Mouse (Mus musculus) MEL (cell line): ENCODE measurements around the gene Oip5. TPM values are rescaled to one million over a fixed set of nuclear protein-coding genes. Genes with fewer than 3 reads are reported as not detected.

Experiments used
- DNase-seq: peaks from one replicate; pipeline ENCODE4 v3.0.0; 2011; ENCODE audit warnings: low read depth, low spot score
- H3K27ac ChIP-seq: 2 replicates; pipeline ENCODE4 v1.5.1; 2012; ENCODE audit warnings: low read depth, mild to moderate bottlenecking, control low read depth, low read length, moderate library complexity; ENCODE audit not compliant: control insufficient read depth
- H3K27me3 ChIP-seq, 2 experiments: fragments of 150-350 bp in 1 of 2; sonication (generic) in 1 of 2; 2 replicates each; pipeline ENCODE4 v1.6.1; 2012; ENCODE audit warnings: low read length in 2 of 2, mild to moderate bottlenecking in 2 of 2, improper control_type of control experiment in 1 of 2, moderate library complexity in 1 of 2; ENCODE audit not compliant: insufficient read depth in 2 of 2, control insufficient read depth in 1 of 2
- H3K36me3 ChIP-seq, 2 experiments: 2 replicates each; pipeline ENCODE4 v1.6.1; 2012 to 2014; ENCODE audit warnings: low read length in 2 of 2, improper control_type of control experiment in 1 of 2, inconsistent platforms in 1 of 2, mild to moderate bottlenecking in 1 of 2; ENCODE audit not compliant: insufficient read depth in 2 of 2, control insufficient read depth in 1 of 2
- H3K4me1 ChIP-seq, 2 experiments: fragments of 150-350 bp in 1 of 2; sonication (generic) in 1 of 2; 2 replicates each; pipeline ENCODE4 v1.6.1; 2012; ENCODE audit warnings: low read length in 2 of 2, improper control_type of control experiment in 1 of 2, mild to moderate bottlenecking in 1 of 2; ENCODE audit not compliant: insufficient read depth in 2 of 2, control insufficient read depth in 1 of 2
- H3K4me3 ChIP-seq, 2 experiments: fragments of 150-350 bp in 1 of 2; sonication (generic) in 1 of 2; 2 replicates each; pipeline ENCODE4 v1.5.1; 2012; ENCODE audit warnings: low read depth in 2 of 2, low read length in 2 of 2, mild to moderate bottlenecking in 2 of 2, moderate library complexity in 2 of 2, control low read depth in 1 of 2, improper control_type of control experiment in 1 of 2; ENCODE audit not compliant: control insufficient read depth in 1 of 2, insufficient read depth in 1 of 2
- H3K79me2 ChIP-seq: 2 replicates; pipeline ENCODE4 v1.6.1; 2012; ENCODE audit warnings: mild to moderate bottlenecking, low read length, moderate library complexity; ENCODE audit not compliant: control insufficient read depth, poor library complexity, insufficient read depth
- H3K9ac ChIP-seq: 2 replicates; pipeline ENCODE4 v1.6.1; 2012; ENCODE audit warnings: low read depth, mild to moderate bottlenecking, control low read depth, low read length, moderate library complexity; ENCODE audit not compliant: control insufficient read depth, poor library complexity, severe bottlenecking
- H3K9me3 ChIP-seq: fragments of 150-350 bp; sonication (generic); replicated peaks from 2 replicates; pipeline ENCODE4 v1.6.1; 2012; ENCODE audit warnings: mild to moderate bottlenecking, low read length, improper control_type of control experiment, moderate library complexity; ENCODE audit not compliant: insufficient read depth
- BHLHE40 ChIP-seq: IDR thresholded peaks from 2 replicates; pipeline ENCODE4 v1.6.1; 2012; ENCODE audit warnings: low read depth, mild to moderate bottlenecking, inconsistent platforms, low read length, improper control_type of control experiment, borderline replicate concordance
- CHD2 ChIP-seq: IDR thresholded peaks from 2 replicates; pipeline ENCODE4 v1.6.1; 2011; ENCODE audit warnings: low read length, improper control_type of control experiment
- CTCF ChIP-seq, 3 experiments: IDR thresholded peaks in 2 of 3; conservative IDR thresholded peaks in 1 of 3; 2 replicates each; pipeline ENCODE4 v1.5.1; 2011 to 2012; ENCODE audit warnings: low read length in 3 of 3, low read depth in 2 of 3, mild to moderate bottlenecking in 2 of 3, improper control_type of control experiment in 1 of 3, inconsistent platforms in 1 of 3, mixed read lengths in 1 of 3, moderate library complexity in 1 of 3; ENCODE audit not compliant: control insufficient read depth in 1 of 3, insufficient read depth in 1 of 3, poor library complexity in 1 of 3, severe bottlenecking in 1 of 3
- E2F4 ChIP-seq: IDR thresholded peaks from 2 replicates; pipeline ENCODE4 v1.6.1; 2011; ENCODE audit warnings: low read depth, low read length, improper control_type of control experiment, borderline replicate concordance
- ELF1 ChIP-seq: IDR thresholded peaks from 2 replicates; pipeline ENCODE4 v1.6.1; 2014; ENCODE audit warnings: low read depth, mild to moderate bottlenecking, inconsistent platforms, low read length, improper control_type of control experiment, moderate library complexity
- EP300 ChIP-seq, 2 experiments: IDR thresholded peaks; 2 replicates each; pipeline ENCODE4 v1.6.1; 2011; ENCODE audit warnings: improper control_type of control experiment in 2 of 2, low read length in 2 of 2, low read depth in 1 of 2, mild to moderate bottlenecking in 1 of 2
- ETS1 ChIP-seq: IDR thresholded peaks from 2 replicates; pipeline ENCODE4 v1.6.1; 2012; ENCODE audit warnings: low read depth, mild to moderate bottlenecking, inconsistent platforms, low read length, improper control_type of control experiment, moderate library complexity
- GATA1 ChIP-seq: IDR thresholded peaks from 2 replicates; pipeline ENCODE4 v1.6.1; 2011; ENCODE audit warnings: low read depth, low read length, improper control_type of control experiment
- HCFC1 ChIP-seq: IDR thresholded peaks from 2 replicates; pipeline ENCODE4 v1.6.1; 2012; ENCODE audit warnings: low read depth, mild to moderate bottlenecking, inconsistent platforms, low read length, improper control_type of control experiment, moderate library complexity
- JUND ChIP-seq: IDR thresholded peaks from 2 replicates; pipeline ENCODE4 v1.6.1; 2011; ENCODE audit warnings: low read depth, mild to moderate bottlenecking, improper control_type of control experiment, low read length
- MAX ChIP-seq: IDR thresholded peaks from 2 replicates; pipeline ENCODE4 v1.6.1; 2011; ENCODE audit warnings: low read length, improper control_type of control experiment
- MAZ ChIP-seq: IDR thresholded peaks from 2 replicates; pipeline ENCODE4 v1.6.1; 2012; ENCODE audit warnings: low read depth, mild to moderate bottlenecking, inconsistent platforms, low read length, improper control_type of control experiment
- MEF2A ChIP-seq: IDR thresholded peaks from 2 replicates; pipeline ENCODE4 v1.6.1; 2014; ENCODE audit warnings: low read depth, mild to moderate bottlenecking, inconsistent platforms, low read length, improper control_type of control experiment; ENCODE audit not compliant: poor library complexity, insufficient replicate concordance, severe bottlenecking; ENCODE audit errors: extremely low read depth
- MXI1 ChIP-seq: IDR thresholded peaks from 2 replicates; pipeline ENCODE4 v1.6.1; 2011; ENCODE audit warnings: mild to moderate bottlenecking, low read depth, low read length, improper control_type of control experiment
- MYB ChIP-seq: IDR thresholded peaks from 2 replicates; pipeline ENCODE4 v1.6.1; 2011; ENCODE audit warnings: mild to moderate bottlenecking, low read depth, low read length, improper control_type of control experiment
- MYC ChIP-seq: IDR thresholded peaks from 2 replicates; pipeline ENCODE4 v1.6.1; 2011; ENCODE audit warnings: low read depth, mild to moderate bottlenecking, low read length, improper control_type of control experiment, moderate library complexity
- NELFE ChIP-seq: IDR thresholded peaks from 2 replicates; pipeline ENCODE4 v1.6.1; 2011; ENCODE audit warnings: low read depth, low read length, improper control_type of control experiment
- NRF1 ChIP-seq: IDR thresholded peaks from 2 replicates; pipeline ENCODE4 v1.6.1; 2014; ENCODE audit warnings: low read depth, mild to moderate bottlenecking, inconsistent platforms, low read length, improper control_type of control experiment, moderate library complexity; ENCODE audit not compliant: poor library complexity, insufficient read depth, severe bottlenecking
- POLR2A ChIP-seq, 2 experiments: IDR thresholded peaks; 2 replicates each; pipeline ENCODE4 v1.6.1; 2011 to 2012; ENCODE audit warnings: low read length in 2 of 2, mild to moderate bottlenecking in 2 of 2, control low read depth in 1 of 2, improper control_type of control experiment in 1 of 2, low read depth in 1 of 2, moderate library complexity in 1 of 2; ENCODE audit not compliant: control insufficient read depth in 1 of 2, insufficient read depth in 1 of 2, poor library complexity in 1 of 2
- POLR2AphosphoS5 ChIP-seq: IDR thresholded peaks from 2 replicates; pipeline ENCODE4 v1.6.1; 2012; ENCODE audit warnings: low read depth, borderline replicate concordance, mild to moderate bottlenecking, inconsistent platforms, low read length, moderate library complexity, mixed read lengths
- RAD21 ChIP-seq: IDR thresholded peaks from 2 replicates; pipeline ENCODE4 v1.6.1; 2011; ENCODE audit warnings: mild to moderate bottlenecking, low read depth, low read length, improper control_type of control experiment
- RCOR1 ChIP-seq: IDR thresholded peaks from 2 replicates; pipeline ENCODE4 v1.6.1; 2012; ENCODE audit warnings: low read depth, mild to moderate bottlenecking, inconsistent platforms, low read length, improper control_type of control experiment
- SIN3A ChIP-seq: IDR thresholded peaks from 2 replicates; pipeline ENCODE4 v1.6.1; 2012; ENCODE audit warnings: low read length, improper control_type of control experiment, inconsistent platforms
- TAL1 ChIP-seq: IDR thresholded peaks from 2 replicates; pipeline ENCODE4 v1.6.1; 2012; ENCODE audit warnings: mild to moderate bottlenecking, inconsistent platforms, low read length, moderate library complexity, mixed read lengths
- TBP ChIP-seq: IDR thresholded peaks from 2 replicates; pipeline ENCODE4 v1.8.0; 2011; ENCODE audit warnings: low read depth, low read length, improper control_type of control experiment
- TCF12 ChIP-seq: IDR thresholded peaks from 2 replicates; pipeline ENCODE4 v1.6.1; 2014; ENCODE audit warnings: low read depth, mild to moderate bottlenecking, inconsistent platforms, low read length, improper control_type of control experiment, moderate library complexity
- USF2 ChIP-seq, 2 experiments: IDR thresholded peaks; 2 replicates each; pipeline ENCODE4 v1.6.1; 2011 to 2012; ENCODE audit warnings: improper control_type of control experiment in 2 of 2, low read length in 2 of 2, borderline replicate concordance in 1 of 2, inconsistent platforms in 1 of 2, low read depth in 1 of 2, mild to moderate bottlenecking in 1 of 2; ENCODE audit not compliant: insufficient read depth in 1 of 2
- ZC3H11A ChIP-seq: IDR thresholded peaks from 2 replicates; pipeline ENCODE4 v1.6.1; 2012; ENCODE audit warnings: low read depth, mild to moderate bottlenecking, inconsistent platforms, low read length, improper control_type of control experiment
- ZKSCAN1 ChIP-seq: IDR thresholded peaks from 2 replicates; pipeline ENCODE4 v1.6.1; 2012; ENCODE audit warnings: low read depth, mild to moderate bottlenecking, inconsistent platforms, low read length, improper control_type of control experiment, moderate library complexity
- polyA plus RNA-seq, 2 experiments: library from polyadenylated mRNA; stranded (reverse) in 1 of 2; unstranded in 1 of 2; fragments of >175 nt in 1 of 2; fragments of >200 nt in 1 of 2; gene quantifications; 2 replicates each; pipeline versions ENCODE4 v1.2.1 to v1.2.4; 2012; ENCODE audit warnings: low replicate concordance in 2 of 2, low read depth in 1 of 2; ENCODE audit not compliant: insufficient read length in 2 of 2, insufficient read depth in 1 of 2, missing spikeins in 1 of 2
- total RNA-seq: library from RNA; depleted of rRNA; stranded (reverse); fragments of 300-350 nt; gene quantifications from 2 replicates; pipeline ENCODE4 v1.2.3, GENCODE M21; 2012

The Oip5 gene
- total and polyA plus RNA-seq, 3 experiments, result 18.1 to 29.6 TPM; not detected in 1

DNA sequence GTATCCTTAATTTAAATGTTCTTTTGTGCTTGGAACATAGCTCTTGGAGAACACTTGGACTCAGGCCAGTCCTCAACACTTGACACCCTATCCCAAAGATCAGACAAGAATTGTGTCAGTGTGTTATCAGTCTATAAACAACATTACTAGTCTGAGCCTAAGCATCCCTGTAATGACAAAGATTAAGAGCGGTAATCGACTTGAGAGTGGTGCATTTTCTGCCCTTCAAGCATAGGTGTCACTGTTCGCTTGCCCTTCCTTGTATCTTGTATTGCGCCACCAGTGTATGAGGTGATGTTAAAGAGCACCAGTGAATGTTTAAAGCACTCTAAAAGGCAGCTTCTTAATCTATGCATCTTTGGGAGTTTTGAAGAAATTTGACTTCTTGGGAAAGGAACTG is 11.2 kb downstream of the Oip5 start (continued):
- peak; percentile 48 to 50; a peak in 2 of 4 replicates for TF ChIP-seq EP300 (IDR thresholded peaks at IDR 0.05; ENCODE audit: low read depth in 1 of 2, low read length in 2 of 2)
- TF ChIP-seq MAZ, result no peak
- no peak for TF ChIP-seq ELF1
- no peak for TF ChIP-seq JUND
- TF ChIP-seq ETS1, result peak; percentile 35; the same call in 1 of the 2 replicates
- TF ChIP-seq POLR2A (IDR thresholded peaks at IDR 0.05; ENCODE audit: control insufficient read depth in 1 of 2, insufficient read depth in 1 of 2, low read depth in 1 of 2, low read length in 2 of 2, poor library complexity in 1 of 2), result no peak
- no peak for TF ChIP-seq E2F4
- TF ChIP-seq BHLHE40, result no peak
- no peak for TF ChIP-seq MYC
- TF ChIP-seq USF2 (IDR thresholded peaks at IDR 0.05; ENCODE audit: borderline replicate concordance in 1 of 2, insufficient read depth in 1 of 2, low read depth in 1 of 2, low read length in 2 of 2), result no peak
- peak; percentile 74 for TF ChIP-seq GATA1
- TF ChIP-seq TBP, result no peak
- no peak for TF ChIP-seq CTCF (IDR thresholded peaks at IDR 0.05 in 2 of 3, conservative IDR thresholded peaks at IDR 0.05 in 1 of 3; ENCODE audit: control insufficient read depth in 1 of 3, insufficient read depth in 1 of 3, low read depth in 2 of 3, low read length in 3 of 3, poor library complexity in 1 of 3, severe bottlenecking in 1 of 3)
- TF ChIP-seq RCOR1, result 0 out of 2 replicates have a peak, but pooled peaks have one; percentile 21
- TF ChIP-seq SIN3A, result no peak
- TF ChIP-seq RAD21, result no peak
- no peak for TF ChIP-seq NELFE
- TF ChIP-seq CHD2, result no peak
- no peak for TF ChIP-seq HCFC1
- no peak for TF ChIP-seq ZKSCAN1
- peak; percentile 44 for TF ChIP-seq TAL1
- 0 out of 2 replicates have a peak, but pooled peaks have one; percentile 31 for TF ChIP-seq MXI1
- no peak for TF ChIP-seq POLR2AphosphoS5

DNA sequence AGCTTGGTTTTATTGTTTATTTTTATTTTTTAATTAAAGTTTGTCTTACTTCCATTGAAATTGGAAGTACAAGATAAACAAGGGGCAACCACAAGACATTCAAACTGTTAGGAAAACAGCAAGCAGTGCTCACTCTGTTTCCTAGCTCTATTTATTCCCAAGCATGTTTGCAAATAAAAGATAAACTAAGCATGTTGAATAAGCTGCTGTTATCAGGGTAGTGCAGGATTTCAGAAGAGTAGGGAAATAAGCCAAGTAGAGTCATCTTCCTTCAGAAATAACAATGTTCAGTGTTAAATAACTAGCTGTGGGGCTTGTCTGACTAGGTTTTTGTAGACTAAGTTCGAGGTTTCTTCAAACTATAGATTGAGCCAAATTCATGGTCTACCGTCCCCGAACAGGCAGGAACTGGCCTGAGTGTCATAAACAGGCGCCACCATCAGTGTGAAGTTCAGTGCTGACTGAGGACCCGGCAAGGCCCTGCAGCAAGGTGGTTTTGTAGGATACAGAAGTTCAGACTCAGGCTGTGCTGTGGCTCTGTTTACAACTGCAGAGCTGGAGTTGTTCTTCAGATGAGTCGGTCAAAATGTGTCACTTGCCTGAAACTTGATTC is 12.8 kb downstream of the Oip5 start:
- H3K36me3 ChIP-seq, result peaks cover 29 to 58% of the 10 kb centered on the region in 2 experiments
- no peaks in the 10 kb centered on the region for H3K27me3 ChIP-seq
- H3K4me3 ChIP-seq, result no peak overlapping the region
- no peak overlapping the region; the same call in 1 of the 2 replicates for H3K9ac ChIP-seq
- H3K9me3 ChIP-seq, result no peaks in the 10 kb centered on the region
- H3K4me1 ChIP-seq, result peaks cover 24 to 34% of the 10 kb centered on the region in 2 experiments
- no peak for TF ChIP-seq TBP
- TF ChIP-seq EP300 (IDR thresholded peaks at IDR 0.05; ENCODE audit: low read depth in 1 of 2, low read length in 2 of 2), result peak; percentile 93 to 94
- peak; percentile 94 for TF ChIP-seq RCOR1
- TF ChIP-seq MYB, result 0 out of 2 replicates have a peak, but pooled peaks have one; percentile 34
- TF ChIP-seq NELFE, result no peak
- TF ChIP-seq E2F4, result no peak
- TF ChIP-seq MYC, result peak; percentile 38; the same call in 1 of the 2 replicates
- TF ChIP-seq MEF2A, result peak; percentile 42; the same call in 1 of the 2 replicates
- no peak for TF ChIP-seq NRF1
- no peak for TF ChIP-seq JUND
- TF ChIP-seq SIN3A, result peak; percentile 83
- peak; percentile 95 for TF ChIP-seq TAL1
- TF ChIP-seq ETS1, result peak; percentile 90
- TF ChIP-seq MAX, result peak; percentile 49; the same call in 1 of the 2 replicates
- TF ChIP-seq MXI1, result peak; percentile 43
- TF ChIP-seq RAD21, result no peak
- peak; percentile 95 for TF ChIP-seq TCF12
- TF ChIP-seq GATA1, result peak; percentile 97
- TF ChIP-seq ZC3H11A, result 0 out of 2 replicates have a peak, but pooled peaks have one; percentile 1
- DNase-seq, result peak; percentile 85
- H3K27ac ChIP-seq, result peak overlapping the region; percentile 74
- 0 out of 2 replicates have a peak, but pooled peaks cover 3% of the 10 kb centered on the region for H3K79me2 ChIP-seq
